Mouse (Mus musculus): ENCODE results near the gene Tmem214. TPM values are rescaled to one million over a fixed set of nuclear protein-coding genes. Genes with fewer than 3 reads are reported as not detected.
A peak's percentile ranks its signal among the peaks of the same experiment; 100 is the strongest.

Tmem214 gene
- total RNA-seq, 2 experiments from 2014 or later = 60.3 to 65.5 TPM

- intact Hi-C loops (cut with DNase I) = no loop called here
- DNase-seq = peak; percentile 53
Observed at GRCm38 (mm10) chr5:30913060-30913841, 45.4 kb downstream of the Tmem214 start, which contains the start of gene Emilin1. Gene Emilin1, plus strand, starts transcription at chr5:30913402.

DNA sequence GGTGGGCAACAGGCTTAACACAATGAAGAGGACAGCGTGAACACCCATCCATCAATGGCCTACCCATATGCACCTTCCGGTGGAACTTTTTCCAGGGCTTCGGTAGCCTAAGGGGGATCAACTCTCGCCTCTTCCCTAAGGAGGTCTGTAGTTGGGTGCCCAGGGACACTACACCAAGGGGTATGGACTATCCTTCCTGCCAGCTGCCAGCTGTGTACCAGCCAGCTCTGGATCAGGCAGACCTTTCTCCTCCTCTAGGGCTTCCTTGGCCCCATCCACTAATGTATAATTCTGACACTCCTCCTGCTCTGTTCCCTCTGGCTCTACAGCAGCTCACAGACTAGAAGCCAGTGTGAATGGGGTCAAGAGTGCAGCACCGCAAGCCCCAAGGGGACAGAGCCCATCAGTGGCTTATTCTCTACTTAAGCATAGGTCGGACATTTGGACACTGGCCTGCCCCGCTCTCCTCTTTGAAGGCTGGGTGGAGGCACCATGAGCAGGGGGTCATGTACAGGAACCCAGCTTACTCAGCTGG is 46.4 kb downstream of the Tmem214 start:
- DNase-seq = no peak
- intact Hi-C loops (cut with DNase I) = no loop called here

- DNase-seq = no peak
- intact Hi-C loops (cut with DNase I) = no loop called here
Observed at GRCm38 (mm10) chr5:30914849-30915248, 47.0 kb downstream of the Tmem214 start.

DNA sequence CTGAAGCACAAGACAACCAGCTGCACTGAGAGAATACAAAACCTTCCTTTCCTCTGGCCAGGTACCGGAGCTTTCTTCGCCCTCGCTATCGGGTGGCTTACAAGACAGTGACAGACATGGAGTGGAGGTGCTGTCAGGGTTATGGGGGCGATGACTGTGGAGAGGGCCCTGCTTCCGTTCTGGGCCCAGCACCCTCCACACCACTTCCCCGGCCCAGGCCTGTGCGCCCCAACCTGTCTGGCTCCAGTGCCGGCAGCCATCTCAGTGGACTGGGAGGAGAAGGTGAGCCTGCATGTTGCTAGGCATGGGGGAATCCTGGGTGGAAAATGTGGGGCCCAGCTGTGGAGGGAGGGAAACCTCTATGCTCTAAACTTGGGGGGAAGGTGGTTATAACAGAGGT is 47.6 kb downstream of the Tmem214 start:
- no peak for DNase-seq
- intact Hi-C loops (cut with DNase I) = no loop called here

DNA sequence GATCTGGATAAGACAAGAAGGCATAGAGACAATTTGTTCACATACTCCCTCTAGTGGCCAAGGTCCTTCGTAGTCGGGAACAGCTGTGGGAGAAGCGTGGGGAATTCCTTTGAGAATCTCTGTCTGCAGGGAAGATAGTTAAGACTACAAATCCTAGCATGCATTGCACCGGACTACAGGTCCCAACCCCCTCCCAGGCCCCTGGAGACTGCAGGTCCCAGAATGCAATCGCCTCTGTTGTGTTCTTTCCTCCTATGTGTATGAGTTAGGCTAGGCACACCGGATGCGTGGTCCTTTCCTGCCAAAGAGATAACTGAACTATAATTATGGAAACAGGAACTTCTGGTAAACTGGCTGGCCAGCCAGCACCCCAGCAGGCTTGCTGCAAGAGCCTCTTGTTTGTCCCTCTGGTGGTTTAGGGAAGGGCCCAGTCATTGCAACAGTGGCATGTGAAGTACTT is 48.2 kb downstream of the Tmem214 start:
- intact Hi-C loops (cut with DNase I) = no loop called here

GRCm38 (mm10) chr5:30916841-30917240 is 49.0 kb downstream of the Tmem214 start:
- DNase-seq = no peak
- intact Hi-C loops (cut with DNase I) = no loop called here

More for the DNA sequence above, 48.2 kb downstream of the Tmem214 start:
- peak; percentile 89 for DNase-seq

DNA sequence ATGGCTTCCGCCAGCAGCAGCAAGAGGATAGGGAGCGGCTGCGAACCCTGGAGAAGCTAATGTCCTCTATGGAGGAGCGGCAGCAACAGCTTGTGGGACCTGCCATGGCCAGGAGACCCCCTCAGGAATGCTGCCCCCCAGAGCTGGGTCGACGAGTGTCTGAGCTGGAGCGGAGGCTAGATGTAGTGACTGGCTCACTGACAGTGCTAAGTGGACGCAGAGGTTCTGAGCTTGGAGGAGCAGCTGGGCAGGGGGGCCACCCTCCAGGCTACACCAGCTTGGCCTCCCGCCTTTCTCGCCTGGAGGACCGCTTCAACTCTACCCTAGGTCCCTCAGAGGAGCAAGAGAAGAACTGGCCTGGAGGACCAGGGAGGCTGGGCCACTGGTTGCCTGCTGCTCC is 49.5 kb downstream of the Tmem214 start:
- DNase-seq = no peak
- intact Hi-C loops (cut with DNase I) = no loop called here

DNA sequence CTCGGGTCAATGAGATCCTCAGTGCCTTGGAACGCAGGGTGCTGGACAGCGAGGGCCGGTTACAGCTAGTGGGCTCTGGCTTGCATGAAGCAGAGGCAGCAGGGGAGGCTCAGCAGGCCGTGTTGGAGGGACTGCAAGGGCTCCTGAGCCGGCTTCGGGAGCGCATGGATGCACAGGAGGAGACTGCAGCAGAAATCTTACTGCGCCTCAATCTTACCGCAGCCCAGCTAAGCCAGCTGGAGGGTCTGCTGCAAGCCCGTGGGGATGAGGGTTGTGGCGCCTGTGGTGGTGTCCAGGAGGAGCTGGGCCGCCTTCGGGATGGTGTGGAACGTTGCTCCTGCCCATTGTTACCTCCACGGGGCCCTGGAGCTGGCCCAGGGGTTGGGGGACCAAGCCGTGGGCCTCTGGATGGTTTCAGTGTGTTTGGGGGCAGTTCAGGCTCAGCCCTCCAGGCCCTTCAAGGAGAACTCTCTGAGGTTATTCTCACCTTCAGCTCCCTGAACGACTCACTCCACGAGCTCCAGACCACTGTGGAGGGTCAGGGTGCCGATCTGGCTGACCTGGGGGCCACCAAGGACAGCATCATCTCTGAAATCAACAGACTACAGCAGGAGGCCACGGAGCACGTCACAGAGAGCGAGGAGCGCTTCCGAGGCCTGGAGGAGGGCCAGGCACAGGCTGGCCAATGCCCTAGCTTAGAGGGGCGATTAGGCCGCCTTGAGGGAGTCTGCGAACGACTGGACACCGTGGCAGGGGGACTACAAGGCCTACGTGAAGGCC is 50.3 kb downstream of the Tmem214 start:
- intact Hi-C loops (cut with DNase I) = no loop called here
- DNase-seq = no peak

DNA sequence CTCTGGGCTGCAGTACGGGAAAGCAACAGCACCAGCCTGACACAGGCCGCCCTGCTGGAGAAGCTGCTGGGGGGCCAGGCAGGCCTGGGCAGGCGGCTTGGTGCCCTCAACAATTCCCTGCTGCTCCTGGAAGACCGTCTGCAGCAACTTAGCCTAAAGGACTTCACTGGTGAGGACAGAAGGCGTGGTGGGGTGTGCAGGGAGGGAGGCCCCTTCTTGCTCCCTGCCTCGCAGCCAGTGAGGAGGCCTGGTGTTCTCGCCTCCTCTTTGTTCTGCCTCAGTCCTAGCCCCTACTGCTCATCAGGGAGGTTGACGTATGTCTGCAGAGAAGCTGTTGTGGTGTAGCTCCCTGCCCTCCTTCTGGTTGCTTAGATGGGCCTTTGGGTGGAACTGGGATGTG is 50.9 kb downstream of the Tmem214 start:
- intact Hi-C loops (cut with DNase I) = no loop called here
- no peak for DNase-seq

GRCm38 (mm10) chr5:30919831-30920614 is 52.2 kb downstream of the Tmem214 start:
- intact Hi-C loops (cut with DNase I) = no loop called here
- no peak for DNase-seq

- intact Hi-C loops (cut with DNase I) = no loop called here
- no peak for DNase-seq
Observed at GRCm38 (mm10) chr5:30920621-30921020, 52.8 kb downstream of the Tmem214 start.

- intact Hi-C loops (cut with DNase I) = no loop called here
- peak; percentile 94 for DNase-seq
Observed at GRCm38 (mm10) chr5:30921256-30922033, 53.6 kb downstream of the Tmem214 start, which contains the start of gene Khk. Gene Khk, plus strand, starts transcription at chr5:30921431.

- DNase-seq = no peak
- intact Hi-C loops (cut with DNase I) = no loop called here
Observed at GRCm38 (mm10) chr5:30922581-30923041, 54.8 kb downstream of the Tmem214 start.

- DNase-seq = no peak
- intact Hi-C loops (cut with DNase I) = no loop called here
Observed at GRCm38 (mm10) chr5:30923119-30923518, 55.3 kb downstream of the Tmem214 start.

DNA sequence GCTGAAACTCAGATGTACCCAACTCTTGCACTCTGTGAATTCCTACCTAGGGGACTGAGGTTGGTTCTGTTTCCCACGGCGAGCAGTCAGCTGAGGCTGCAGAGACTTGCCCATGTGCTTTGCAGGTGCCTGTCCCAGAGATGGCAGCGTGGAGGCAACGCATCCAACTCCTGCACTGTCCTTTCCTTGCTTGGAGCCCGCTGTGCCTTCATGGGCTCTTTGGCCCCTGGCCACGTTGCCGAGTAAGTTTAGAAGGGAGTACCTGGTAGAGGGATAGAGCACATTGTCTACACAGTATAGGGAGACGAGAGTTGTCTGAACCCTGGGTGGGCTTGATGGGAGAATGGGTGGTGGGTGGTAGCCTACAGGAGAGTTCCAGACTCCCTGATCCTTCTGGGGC is 56.8 kb downstream of the Tmem214 start:
- intact Hi-C loops (cut with DNase I) = no loop called here
- no peak for DNase-seq

DNA sequence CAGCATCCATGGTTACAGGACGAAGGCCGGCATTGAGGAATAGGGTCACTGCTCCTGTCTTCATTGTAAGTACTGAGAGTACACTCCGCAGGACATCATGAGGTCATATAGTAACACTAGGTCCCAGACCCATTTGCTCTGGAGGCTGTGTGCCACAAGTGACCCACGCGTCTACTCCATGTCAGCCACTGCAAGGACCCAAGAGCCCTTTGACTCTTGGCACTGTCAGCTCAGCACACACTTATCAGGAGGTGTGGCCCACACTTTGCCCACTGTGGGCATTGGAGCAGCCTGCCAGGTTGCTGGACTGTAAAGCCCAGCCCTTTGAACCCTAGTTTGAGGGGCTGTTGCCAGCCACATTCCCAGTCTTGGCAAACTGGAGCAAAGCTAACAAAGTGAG is 57.4 kb downstream of the Tmem214 start:
- intact Hi-C loops (cut with DNase I) = no loop called here

DNA sequence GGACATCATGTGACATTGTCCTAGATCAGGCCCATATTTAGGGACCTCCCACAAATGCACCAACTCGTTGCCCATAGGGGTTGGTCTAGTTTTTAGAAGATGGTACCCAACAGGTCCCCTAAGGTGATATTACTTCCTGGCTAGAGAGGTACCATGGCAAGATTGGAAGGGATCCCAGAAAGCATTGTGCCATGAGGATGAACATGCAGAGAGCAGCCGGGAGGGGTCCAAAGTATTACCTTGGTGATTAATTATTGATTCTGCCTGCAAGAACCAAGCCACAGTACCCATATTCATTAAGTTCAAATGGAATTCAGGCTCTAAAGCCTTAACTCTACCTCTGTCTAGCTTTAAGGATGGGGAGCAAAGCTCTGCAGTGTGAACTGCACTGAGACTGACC is 58.3 kb downstream of the Tmem214 start:
- DNase-seq = no peak
- intact Hi-C loops (cut with DNase I) = no loop called here

More for the DNA sequence above, 57.4 kb downstream of the Tmem214 start:
- DNase-seq = no peak

DNA sequence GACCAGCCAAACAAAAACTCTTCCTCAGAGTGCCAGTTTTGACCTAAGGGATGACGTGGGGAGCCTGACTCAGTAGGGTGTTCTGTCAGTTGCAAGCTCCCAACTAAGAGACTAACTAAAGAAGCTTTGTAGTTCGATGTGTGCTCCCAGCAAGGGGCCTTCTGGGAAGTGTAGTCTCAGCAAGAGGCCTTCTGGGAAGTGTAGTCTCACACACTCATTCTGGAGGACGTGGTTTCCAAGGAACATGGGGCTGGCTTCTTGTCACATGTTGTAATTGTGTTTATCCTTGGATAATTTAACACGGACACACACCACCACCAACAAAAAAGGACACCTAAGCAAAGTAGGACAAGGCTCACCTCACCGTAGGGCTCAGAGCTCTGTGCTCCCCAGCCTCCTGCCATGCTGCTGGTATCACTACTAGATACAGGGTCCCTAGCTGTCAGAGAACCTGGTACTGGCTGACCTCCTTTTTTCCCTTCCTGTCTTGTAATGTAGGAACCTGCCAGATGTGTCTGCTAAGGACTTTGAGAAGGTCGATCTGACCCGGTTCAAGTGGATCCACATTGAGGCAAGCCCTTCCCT is 60.2 kb downstream of the Tmem214 start:
- intact Hi-C loops (cut with DNase I) = no loop called here
- no peak for DNase-seq

Measured in left cerebral cortex, postnatal 4 days (tissue).